Mouse (Mus musculus): ENCODE results near the gene Nr2f6. TPM values are rescaled to one million over a fixed set of nuclear protein-coding genes. Genes with fewer than 3 reads are reported as not detected.
"Not testable (repeated sequence)": the region's sequence is repeated elsewhere in the genome, so short reads cannot be mapped to it uniquely, and the experiment has no call there.

The Nr2f6 gene
- polyA plus RNA-seq, 1 experiment = 42.5 TPM

- no peak for DNase-seq (ENCODE audit: extremely low spot score in 1 of 2, low spot score in 1 of 2)
Measured at GRCm38 (mm10) chr8:71369040-71369718, 12.6 kb downstream of the Nr2f6 start.

- DNase-seq (ENCODE audit: extremely low spot score in 1 of 2, low spot score in 1 of 2) = no peak
Measured at GRCm38 (mm10) chr8:71368366-71368765, 13.4 kb downstream of the Nr2f6 start.

GRCm38 (mm10) chr8:71367529-71368176 is 14.1 kb downstream of the Nr2f6 start:
- no peak for DNase-seq (ENCODE audit: extremely low spot score in 1 of 2, low spot score in 1 of 2)

- peak; percentile 91 to 92 for DNase-seq (ENCODE audit: extremely low spot score in 1 of 2, low spot score in 1 of 2)
Measured at GRCm38 (mm10) chr8:71366771-71367528, 14.8 kb downstream of the Nr2f6 start, which contains the start of gene Use1. Gene Use1 (plus strand): TSS chr8:71366848.

GRCm38 (mm10) chr8:71358026-71358425 is 23.7 kb downstream of the Nr2f6 start:
- no peak for DNase-seq (ENCODE audit: extremely low spot score in 1 of 2, low spot score in 1 of 2)

GRCm38 (mm10) chr8:71351520-71351919 is 30.2 kb downstream of the Nr2f6 start:
- DNase-seq (ENCODE audit: extremely low spot score in 1 of 2, low spot score in 1 of 2) = no peak

- no peak for DNase-seq (ENCODE audit: extremely low spot score in 1 of 2, low spot score in 1 of 2)
Measured at GRCm38 (mm10) chr8:71351117-71351516, 30.6 kb downstream of the Nr2f6 start.

- DNase-seq (ENCODE audit: extremely low spot score in 1 of 2, low spot score in 1 of 2) = no peak
Measured at GRCm38 (mm10) chr8:71346581-71346980, 35.2 kb downstream of the Nr2f6 start.

- DNase-seq (ENCODE audit: extremely low spot score in 1 of 2, low spot score in 1 of 2) = peak in 1 of 2 experiments; percentile 26
Measured at GRCm38 (mm10) chr8:71340625-71341024, 41.1 kb downstream of the Nr2f6 start.

- DNase-seq (ENCODE audit: extremely low spot score in 1 of 2, low spot score in 1 of 2) = not testable (repeated sequence)
Measured at GRCm38 (mm10) chr8:71337834-71338233, 43.9 kb downstream of the Nr2f6 start.

GRCm38 (mm10) chr8:71324848-71325247 is 56.9 kb downstream of the Nr2f6 start:
- peak in 1 of 2 experiments; percentile 30 for DNase-seq (ENCODE audit: extremely low spot score in 1 of 2, low spot score in 1 of 2)

Other genes starting within 250 kb of the Nr2f6 start
- 38.0 and 38.1 TPM in 2 replicates for gene Myo9b, start 109.2 kb downstream of the Nr2f6 start, polyA plus RNA-seq (2012; rRNA removed)
- 12.3 and 12.5 TPM in 2 replicates for gene Haus8, start 109.0 kb downstream of the Nr2f6 start, polyA plus RNA-seq (2012; rRNA removed)
- gene Use1, start 15.1 kb downstream of the Nr2f6 start, polyA plus RNA-seq (2012; rRNA removed) = 174 and 195 TPM in 2 replicates
- 11.4 and 12.9 TPM in 2 replicates for gene Ocel1, start 10.7 kb downstream of the Nr2f6 start, polyA plus RNA-seq (2012; rRNA removed)
- gene Ushbp1, start 13.8 kb upstream of the Nr2f6 start, polyA plus RNA-seq (2012; rRNA removed) = 8.9 and 11.8 TPM in 2 replicates
- 131 and 140 TPM in 2 replicates for gene Babam1, start 14.9 kb upstream of the Nr2f6 start, polyA plus RNA-seq (2012; rRNA removed)
- 0.56 and 1.2 TPM in 2 replicates for gene Ankle1, start 24.1 kb upstream of the Nr2f6 start, polyA plus RNA-seq (2012; rRNA removed)
- 380 and 404 TPM in 2 replicates for gene Abhd8, start 81.7 kb upstream of the Nr2f6 start, polyA plus RNA-seq (2012; rRNA removed)
- 45.0 and 57.4 TPM in 2 replicates for gene Mrpl34, start 83.0 kb upstream of the Nr2f6 start, polyA plus RNA-seq (2012; rRNA removed)
- 123 and 146 TPM in 2 replicates for gene Dda1, start 87.2 kb upstream of the Nr2f6 start, polyA plus RNA-seq (2012; rRNA removed)
- 74.5 and 77.0 TPM in 2 replicates for gene Ano8, start 104.0 kb upstream of the Nr2f6 start, polyA plus RNA-seq (2012; rRNA removed)
- gene Gtpbp3, start 106.1 kb upstream of the Nr2f6 start, polyA plus RNA-seq (2012; rRNA removed) = 32.4 and 34.4 TPM in 2 replicates
- gene Plvap, start 129.8 kb upstream of the Nr2f6 start, polyA plus RNA-seq (2012; rRNA removed) = 9.7 and 13.6 TPM in 2 replicates
- not detected in 2 replicates for gene Ccdc194, start 143.8 kb upstream of the Nr2f6 start, polyA plus RNA-seq (2012; rRNA removed)
- gene Bst2, start 155.5 kb upstream of the Nr2f6 start, polyA plus RNA-seq (2012; rRNA removed) = 20.9 and 22.9 TPM in 2 replicates
- gene Mvb12a, start 161.0 kb upstream of the Nr2f6 start, polyA plus RNA-seq (2012; rRNA removed) = 81.2 and 87.6 TPM in 2 replicates
- 0.13 and 0.14 TPM in 2 replicates for gene Tmem221, start 176.9 kb upstream of the Nr2f6 start, polyA plus RNA-seq (2012; rRNA removed)
- 0.06 TPM in 1 of 2 replicates, not detected in the other for gene Nxnl1, start 184.6 kb upstream of the Nr2f6 start, polyA plus RNA-seq (2012; rRNA removed)
- 183 and 191 TPM in 2 replicates for gene Slc27a1, start 186.9 kb upstream of the Nr2f6 start, polyA plus RNA-seq (2012; rRNA removed)
- 45.6 and 51.6 TPM in 2 replicates for gene Pgls, start 210.2 kb upstream of the Nr2f6 start, polyA plus RNA-seq (2012; rRNA removed)
- gene Fam129c, start 215.7 kb upstream of the Nr2f6 start, polyA plus RNA-seq (2012; rRNA removed) = 4.3 and 4.5 TPM in 2 replicates
- 99.4 and 104 TPM in 2 replicates for gene Colgalt1, start 229.0 kb upstream of the Nr2f6 start, polyA plus RNA-seq (2012; rRNA removed)

Data from frontal cortex, adult 2 months (tissue).